Mouse (Mus musculus) thymus, adult 2 months (tissue): Measurements from ENCODE around the gene Pthlh.

Experiments used
- CTCF ChIP-seq: fragments of 200-500 bp; IDR thresholded peaks from 2 replicates; pipeline ENCODE4 v1.5.1; 2012; ENCODE audit warnings: mild to moderate bottlenecking, control low read depth, low read length, moderate library complexity, borderline replicate concordance; ENCODE audit not compliant: control insufficient read depth, poor library complexity, insufficient read depth; ENCODE audit errors: extremely low read depth
- POLR2A ChIP-seq: fragments of 200-500 bp; IDR thresholded peaks from 2 replicates; pipeline ENCODE4 v1.6.1; 2012; ENCODE audit warnings: mild to moderate bottlenecking, low read length, control low read depth, moderate library complexity; ENCODE audit not compliant: control insufficient read depth, poor library complexity, insufficient read depth; ENCODE audit errors: extremely low read depth

DNA sequence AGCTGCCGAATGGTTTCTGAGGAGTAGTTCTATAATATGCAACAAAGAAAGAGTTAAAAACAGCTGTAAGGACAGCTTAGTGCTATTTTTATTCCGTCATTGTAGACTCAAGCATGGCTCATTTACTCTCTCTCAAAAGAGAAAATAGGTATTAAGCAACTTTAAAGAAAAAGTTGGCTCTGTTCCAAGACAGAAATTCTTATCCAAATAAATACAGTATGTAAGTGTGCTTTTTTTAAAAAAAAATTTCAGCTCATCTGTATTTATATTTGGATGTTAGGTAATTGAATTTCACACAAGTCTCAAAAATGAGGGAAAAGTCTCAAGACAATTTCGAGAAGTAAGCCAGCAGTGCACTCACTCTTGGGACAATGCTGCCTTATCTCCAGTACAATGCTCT is 2.4 kb downstream of the Pthlh start:
- TF ChIP-seq CTCF = no peak
- TF ChIP-seq POLR2A = no peak
